Mouse (Mus musculus): ENCODE measurements around the gene Akap3.
A peak's percentile ranks its signal among the peaks of the same experiment; 100 is the strongest.

Akap3 gene

GRCm38 (mm10) chr6:126852881-126853280 is at the start of gene Akap3:
TSS of gene Akap3 (plus strand) at chr6:126853098.
- no peak for DNase-seq (ENCODE audit: low spot score)

GRCm38 (mm10) chr6:126806783-126807182 is 46.1 kb upstream of the Akap3 start:
- DNase-seq (ENCODE audit: low spot score): no peak

GRCm38 (mm10) chr6:126808134-126808533 is 44.8 kb upstream of the Akap3 start:
- no peak for DNase-seq (ENCODE audit: low spot score)

GRCm38 (mm10) chr6:126808561-126808960 is 44.3 kb upstream of the Akap3 start:
- no peak for DNase-seq (ENCODE audit: low spot score)

- no peak for DNase-seq (ENCODE audit: low spot score)
Observed at GRCm38 (mm10) chr6:126811481-126811880, 41.4 kb upstream of the Akap3 start.

- DNase-seq (ENCODE audit: low spot score): no peak
Observed at GRCm38 (mm10) chr6:126815206-126815750, 37.6 kb upstream of the Akap3 start.

GRCm38 (mm10) chr6:126816338-126816737 is 36.6 kb upstream of the Akap3 start:
- no peak for DNase-seq (ENCODE audit: low spot score)

GRCm38 (mm10) chr6:126823087-126823486 is 29.8 kb upstream of the Akap3 start:
- no peak for DNase-seq (ENCODE audit: low spot score)

- DNase-seq (ENCODE audit: low spot score): no peak
Observed at GRCm38 (mm10) chr6:126836628-126837027, 16.3 kb upstream of the Akap3 start.

- peak; percentile 91 for DNase-seq (ENCODE audit: low spot score)
Observed at GRCm38 (mm10) chr6:126848712-126849704, 3.9 kb upstream of the Akap3 start, which contains the start of gene Ndufa9. TSS of gene Ndufa9 (minus strand) at chr6:126849136.

- DNase-seq (ENCODE audit: low spot score): no peak
Observed at GRCm38 (mm10) chr6:126877118-126877517, 24.2 kb downstream of the Akap3 start.

GRCm38 (mm10) chr6:126907378-126907777 is 54.5 kb downstream of the Akap3 start:
- no peak for DNase-seq (ENCODE audit: low spot score)

- DNase-seq (ENCODE audit: low spot score): no peak
Observed at GRCm38 (mm10) chr6:126907876-126908275, 55.0 kb downstream of the Akap3 start.

GRCm38 (mm10) chr6:126910727-126911126 is 57.8 kb downstream of the Akap3 start:
- no peak for DNase-seq (ENCODE audit: low spot score)

- no peak for DNase-seq (ENCODE audit: low spot score)
Observed at GRCm38 (mm10) chr6:126914928-126915327, 62.0 kb downstream of the Akap3 start.

- peak; percentile 3 for DNase-seq (ENCODE audit: low spot score)
Observed at GRCm38 (mm10) chr6:126921111-126921881, 68.4 kb downstream of the Akap3 start, which contains the start of gene Dyrk4. TSS of gene Dyrk4 (minus strand) at chr6:126921839.

Measured in ovary, postnatal 14 days (tissue).